17 mouse cellular contexts compared by ENCODE assay signal in the genomic region with DNA sequence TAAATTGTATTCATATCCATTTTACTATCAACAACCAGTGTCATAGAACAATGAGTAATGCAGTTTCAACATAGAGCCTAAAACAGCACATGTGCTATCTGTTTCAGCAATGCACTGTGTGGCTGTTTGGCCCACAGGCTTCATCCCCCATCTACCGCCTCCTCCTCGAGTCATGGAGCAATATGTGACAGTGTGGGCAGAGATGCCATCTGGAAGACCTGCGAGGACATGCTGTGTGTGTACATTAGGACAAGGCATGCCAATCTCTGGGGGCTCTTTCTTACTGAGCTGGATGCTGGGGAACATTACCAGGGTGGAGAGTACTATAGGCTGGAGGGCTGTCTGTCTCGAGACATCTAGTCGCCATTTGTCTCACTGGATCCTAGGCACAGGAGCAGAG.
DNase-seq lines count a peak whose midpoint lies in the region; ATAC-seq lines count a peak whose summit lies in the region.
"Had no signal": no experiment of that assay in that cellular context is flagged by ENCODE, and none has a peak within 500 bp of the region (broad histone marks: within the 10 kb centered on the region; RNA-seq: fewer than 3 reads in every experiment).

No protein-coding gene starts in this region.

- peak; percentile 47 for ATAC-seq in frontal cortex, adult (ENCODE audit: low TSS enrichment)
- ATAC-seq: forebrain, embryonic 16.5 days; hindbrain, postnatal 0 days; intestine, postnatal 0 days; liver, embryonic 12.5 days had no signal

- no peak for DNase-seq in frontal cortex, postnatal 14 days (ENCODE audit: low spot score in 2 of 2)
- peak; percentile 8 for DNase-seq in right cerebral cortex, postnatal 25 days
- DNase-seq in right cerebral cortex, postnatal 14 days: no peak
- peak; percentile 55 for DNase-seq in layer of hippocampus, adult 9-10 months (ENCODE audit: low spot score)
- DNase-seq in telencephalon, adult 2 months (ENCODE audit: low read depth, low spot score): peak; percentile 49
- no peak for DNase-seq in cerebellum, postnatal 25 days
- no peak for DNase-seq in Muller cell, postnatal 12 days (ENCODE audit: inconsistent ontology term)
- DNase-seq: cerebellum, adult 2 months; gastrocnemius, postnatal 10 days; lung, adult 2 months; lung, postnatal 4 days; thymus, adult 2 months had no signal

Comparison
In these comparisons a context has a peak if more than half of its experiments do, and no peak if none do; other contexts are left out.
1. DNase-seq: peak in right cerebral cortex, postnatal 25 days (single experiment), layer of hippocampus, adult 9-10 months (single experiment) and telencephalon, adult 2 months (single experiment); none in frontal cortex, postnatal 14 days (0 of 2), right cerebral cortex, postnatal 14 days (single experiment), cerebellum, postnatal 25 days (0 of 2) and Muller cell, postnatal 12 days (single experiment).